Mouse (Mus musculus) retina, postnatal 7 days (tissue): ENCODE results near the gene Mkln1.

ENCODE experiments used
- DNase-seq: peaks from one replicate; pipeline ENCODE4 v3.0.0-alpha.2; 2012; ENCODE audit warnings: low read depth, low spot score

The Mkln1 gene

DNA sequence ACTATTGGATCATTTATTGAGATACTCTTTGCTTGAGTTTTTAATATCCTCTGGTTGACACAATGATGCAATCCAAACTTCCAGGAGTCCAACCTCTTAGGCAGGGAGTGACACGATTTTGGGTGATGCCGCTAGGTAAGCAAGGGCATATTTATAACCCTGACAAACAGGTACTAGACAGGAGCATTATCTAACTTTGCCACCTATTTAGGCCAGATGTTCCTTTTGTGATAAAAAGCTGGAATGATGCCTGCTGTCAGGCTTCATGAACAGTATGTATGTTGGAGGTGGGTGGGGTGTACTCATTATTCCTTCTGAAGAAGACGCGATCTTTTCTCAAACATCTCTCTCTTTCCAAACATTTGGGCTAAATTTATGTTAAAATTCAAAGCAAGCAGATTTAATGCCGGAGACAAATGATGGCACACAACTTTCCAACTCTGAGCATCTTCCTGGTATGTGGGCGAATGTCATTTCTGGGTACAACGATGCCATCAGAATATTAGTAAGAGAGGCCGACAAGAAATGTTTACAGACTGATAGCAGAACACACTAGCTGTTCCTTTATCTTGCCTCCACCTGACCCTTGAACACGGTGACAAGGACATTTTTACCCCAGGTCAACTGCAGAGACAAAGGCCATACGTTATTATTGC, 632 bp upstream of the Mkln1 start:
- no peak for DNase-seq

DNA sequence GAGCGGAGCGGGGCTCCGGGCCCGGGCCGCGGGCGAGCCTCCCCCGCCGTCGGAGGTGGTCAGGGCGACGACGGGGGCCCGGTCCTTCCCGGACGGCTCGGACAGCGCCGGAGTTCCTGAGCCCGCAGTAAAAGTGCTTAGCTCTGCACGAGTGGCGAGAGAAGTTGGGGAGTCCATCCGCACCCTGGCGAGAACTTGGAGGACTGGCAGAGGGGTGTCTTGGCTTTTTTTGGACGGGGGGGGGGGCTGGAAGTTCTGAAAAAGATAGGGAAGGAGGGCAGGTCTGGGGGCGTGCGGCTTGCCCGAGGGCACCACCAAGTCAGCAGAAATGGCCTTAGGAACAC, 643 bp downstream of the Mkln1 start:
- no peak for DNase-seq

DNA sequence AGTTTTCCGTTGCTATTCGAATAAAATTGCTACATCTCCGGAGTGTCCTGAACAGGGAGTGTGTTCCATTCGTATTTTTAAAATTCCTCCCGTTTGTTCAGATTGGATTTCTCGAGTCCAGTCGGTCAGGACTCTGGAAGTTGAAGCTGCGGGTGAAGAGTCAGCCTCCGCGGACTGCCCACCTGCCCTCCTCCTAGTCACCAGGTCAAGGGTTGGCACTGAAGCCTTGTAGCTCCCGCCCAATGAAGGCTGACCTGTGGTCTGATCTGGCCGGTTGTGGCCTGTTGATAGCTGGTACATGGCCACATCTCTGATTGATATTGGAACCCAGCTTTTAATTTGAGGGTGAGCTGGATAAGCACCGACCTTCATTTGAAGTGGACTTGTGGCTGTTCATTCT, 1.0 kb downstream of the Mkln1 start:
- DNase-seq = no peak

- DNase-seq = no peak
Measured at GRCm38 (mm10) chr6:31411017-31411416, 12.5 kb downstream of the Mkln1 start.

DNA sequence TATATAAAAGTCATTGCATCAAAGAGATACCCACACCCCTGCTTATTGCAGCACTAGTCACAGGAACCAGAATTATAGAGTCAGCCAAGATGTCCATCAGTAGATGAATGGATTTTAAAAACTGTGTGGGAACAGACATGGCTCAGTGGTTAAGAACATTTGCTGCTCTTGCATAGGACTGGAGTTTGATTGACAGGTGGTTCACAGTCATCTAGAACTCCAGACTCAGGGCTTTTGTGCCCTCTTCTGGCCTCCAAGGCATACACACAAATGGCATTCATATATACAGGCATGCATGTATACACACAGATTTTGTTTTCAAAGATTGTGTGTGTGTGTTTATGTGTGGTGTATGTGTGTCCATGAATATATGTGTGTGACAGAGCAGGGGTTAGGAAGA, 14.0 kb downstream of the Mkln1 start:
- no peak for DNase-seq

DNA sequence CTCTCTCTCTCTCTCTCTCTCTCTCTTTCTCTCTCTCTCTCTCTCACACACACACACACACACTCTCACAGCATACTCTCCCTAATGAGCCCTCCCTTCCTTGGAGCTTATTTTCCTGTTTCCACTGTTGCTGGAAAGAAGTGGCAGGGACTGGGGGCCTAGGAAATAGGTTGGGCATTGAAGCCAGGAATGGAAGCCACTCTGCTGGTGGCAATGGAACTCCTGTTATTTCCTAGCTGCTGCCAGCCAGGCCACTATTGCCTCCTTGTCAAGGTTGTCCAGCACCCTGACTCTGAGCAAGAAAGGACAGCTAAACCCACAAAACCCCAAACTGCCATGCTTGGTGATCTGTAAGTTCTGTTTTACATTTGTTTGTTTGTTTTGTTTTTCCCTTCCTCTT, 15.0 kb downstream of the Mkln1 start:
- DNase-seq = no peak

DNA sequence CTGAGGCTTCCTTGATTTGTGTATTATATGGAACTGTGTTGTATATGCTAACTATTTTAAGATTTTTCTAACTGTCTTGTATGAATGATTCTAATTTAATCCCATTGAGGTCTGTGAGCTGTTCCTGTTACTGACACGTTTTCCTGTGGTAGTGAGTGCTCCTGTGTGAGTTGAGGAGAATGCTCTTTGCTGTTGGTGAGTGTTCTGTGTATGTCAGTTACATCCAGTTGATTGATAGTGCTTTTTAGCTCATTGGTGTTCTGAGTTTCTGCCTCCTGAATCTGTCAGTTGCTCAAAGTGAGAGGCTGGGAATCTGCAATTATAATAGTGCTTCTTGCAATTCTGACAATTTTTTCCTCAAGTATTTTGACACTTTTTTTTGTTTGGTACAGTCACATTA, 15.8 kb downstream of the Mkln1 start:
- no peak for DNase-seq

GRCm38 (mm10) chr6:31425428-31425827, 26.9 kb downstream of the Mkln1 start:
- DNase-seq = no peak

DNA sequence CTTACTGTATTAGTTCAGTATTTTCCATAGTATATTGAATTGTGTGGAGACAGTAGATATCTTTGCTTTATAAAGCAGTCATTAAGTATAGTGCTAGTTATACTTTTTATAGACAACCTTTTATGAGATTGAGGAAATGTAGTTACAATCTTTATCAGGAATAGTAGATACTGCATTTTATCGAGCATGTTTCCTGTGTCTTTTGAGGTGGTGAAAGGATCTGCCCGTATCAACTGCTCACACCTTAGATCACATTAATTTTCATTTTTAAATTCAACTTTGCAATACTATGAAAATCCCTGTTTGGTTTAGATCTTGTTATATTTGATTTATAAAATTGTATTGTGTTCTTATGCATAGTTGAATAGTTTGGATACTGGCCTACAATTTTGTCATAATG, 38.7 kb downstream of the Mkln1 start:
- no peak for DNase-seq

- no peak for DNase-seq
Measured at GRCm38 (mm10) chr6:31445258-31445657, 46.7 kb downstream of the Mkln1 start.

DNA sequence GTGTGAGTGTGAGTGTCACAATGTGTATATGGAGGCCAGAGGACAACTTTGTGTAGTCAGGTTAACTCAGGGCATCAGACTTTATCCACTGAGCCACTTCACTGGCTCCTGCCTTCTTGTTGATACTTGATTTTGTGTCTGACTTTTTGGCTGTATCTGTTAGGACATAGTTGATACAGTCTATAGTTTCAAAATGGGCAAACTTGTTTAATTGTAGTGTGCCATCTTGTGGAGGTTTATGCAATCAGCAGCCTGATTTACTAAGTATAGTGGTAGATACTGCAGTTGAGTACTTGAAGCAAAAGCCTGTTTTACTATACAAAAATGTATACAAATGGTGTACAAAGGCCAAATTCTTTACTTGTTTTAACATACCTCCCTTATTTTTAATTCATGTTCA, 55.2 kb downstream of the Mkln1 start:
- DNase-seq = peak; percentile 31

DNA sequence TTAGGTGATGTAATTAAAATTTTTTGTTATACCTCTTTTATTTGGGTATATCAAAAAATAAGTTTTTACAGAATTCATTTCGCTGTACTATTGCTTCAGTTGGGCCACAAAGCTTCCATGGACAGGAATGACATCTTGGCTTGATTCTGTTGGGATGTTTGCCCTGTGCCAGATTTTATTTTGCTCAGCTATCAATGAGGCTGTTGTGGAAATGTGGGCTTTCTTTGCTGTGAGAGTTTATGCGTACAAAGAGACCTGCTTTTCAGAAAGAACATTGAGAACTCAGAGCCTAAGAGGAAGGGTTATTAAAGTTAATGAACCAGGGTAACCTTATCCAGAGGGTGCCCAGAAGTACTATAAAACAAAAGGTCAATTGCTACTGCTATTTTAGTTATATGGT, 56.8 kb downstream of the Mkln1 start:
- no peak for DNase-seq

DNA sequence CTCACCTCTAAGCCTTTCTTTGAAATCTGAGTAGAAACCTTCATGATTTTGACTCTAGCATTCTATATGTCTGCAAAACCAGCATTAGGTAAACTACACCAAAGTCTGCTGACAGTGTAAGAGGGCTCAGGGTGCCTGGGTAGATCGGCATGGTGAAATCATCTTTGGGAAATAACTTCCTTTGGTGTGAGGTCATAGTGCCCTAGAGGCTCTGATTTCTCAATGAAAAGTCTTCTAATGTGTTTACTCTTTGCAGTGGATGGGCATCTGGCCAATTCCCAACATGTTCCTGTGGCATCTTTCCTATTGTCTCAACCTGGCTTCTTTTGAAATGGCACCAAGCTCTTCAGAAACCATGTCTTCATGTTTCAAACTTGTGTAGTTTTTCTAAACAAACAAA, 58.5 kb downstream of the Mkln1 start:
- no peak for DNase-seq

GRCm38 (mm10) chr6:31469431-31469830, 70.9 kb downstream of the Mkln1 start:
- DNase-seq = no peak

GRCm38 (mm10) chr6:31478221-31478620, 79.7 kb downstream of the Mkln1 start:
- no peak for DNase-seq

DNA sequence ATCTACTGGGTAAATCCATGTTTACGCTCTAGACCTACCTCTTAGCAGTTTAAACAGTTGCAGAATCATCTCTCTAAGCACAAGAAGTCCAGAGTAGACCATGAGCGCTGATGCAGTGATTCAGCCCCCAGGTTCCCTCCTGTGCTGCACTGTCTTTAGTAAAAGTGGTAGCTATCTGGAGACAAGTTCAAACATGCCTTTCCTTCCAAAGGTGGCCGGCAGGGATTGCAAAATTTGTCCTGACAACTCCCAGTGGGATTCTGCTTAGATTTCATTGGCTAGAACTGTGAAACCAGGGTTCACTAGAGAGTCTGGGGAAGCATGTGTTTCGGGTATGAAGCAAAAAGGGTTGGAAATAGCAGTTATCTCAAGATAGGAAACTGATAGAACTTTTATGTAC, 81.5 kb downstream of the Mkln1 start:
- DNase-seq = no peak

DNA sequence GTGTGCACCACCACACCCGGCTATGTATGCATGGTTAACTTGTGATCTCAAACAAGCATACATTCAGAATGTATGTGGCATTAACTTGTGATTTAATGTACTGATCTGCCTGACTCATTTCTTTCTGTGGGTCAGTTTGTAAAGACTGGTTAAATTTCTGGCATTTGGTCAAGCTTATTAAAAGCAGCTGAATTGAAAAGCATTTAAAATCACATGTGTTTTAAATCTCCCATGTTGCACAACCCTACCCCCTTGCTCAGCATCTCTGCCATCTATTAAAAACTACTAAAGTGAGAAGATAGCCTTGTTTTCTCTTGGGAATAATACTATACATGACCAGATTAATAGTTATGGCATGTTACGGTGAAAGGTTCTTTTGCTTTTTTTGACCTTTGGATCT, 88.1 kb downstream of the Mkln1 start:
- no peak for DNase-seq

DNA sequence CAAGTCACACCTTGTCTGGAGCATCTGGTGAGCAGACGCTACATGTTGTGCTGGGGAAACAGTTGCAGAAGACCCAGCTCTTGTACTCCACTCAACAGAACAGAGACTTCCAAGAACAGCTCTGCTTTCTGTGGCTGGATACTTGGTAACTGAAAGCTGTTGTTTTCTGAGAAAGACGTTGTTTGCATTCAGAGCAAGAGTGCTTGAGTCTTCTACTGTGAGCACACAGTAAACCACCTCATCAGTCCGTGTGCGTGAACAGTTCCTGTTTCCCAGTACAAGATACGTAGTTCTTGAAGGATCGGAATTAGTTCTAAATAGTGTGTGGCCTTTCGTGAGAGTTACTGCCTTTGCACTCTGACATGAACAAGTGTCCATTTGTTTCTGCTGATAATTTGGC, 91.4 kb downstream of the Mkln1 start:
- DNase-seq = no peak

DNA sequence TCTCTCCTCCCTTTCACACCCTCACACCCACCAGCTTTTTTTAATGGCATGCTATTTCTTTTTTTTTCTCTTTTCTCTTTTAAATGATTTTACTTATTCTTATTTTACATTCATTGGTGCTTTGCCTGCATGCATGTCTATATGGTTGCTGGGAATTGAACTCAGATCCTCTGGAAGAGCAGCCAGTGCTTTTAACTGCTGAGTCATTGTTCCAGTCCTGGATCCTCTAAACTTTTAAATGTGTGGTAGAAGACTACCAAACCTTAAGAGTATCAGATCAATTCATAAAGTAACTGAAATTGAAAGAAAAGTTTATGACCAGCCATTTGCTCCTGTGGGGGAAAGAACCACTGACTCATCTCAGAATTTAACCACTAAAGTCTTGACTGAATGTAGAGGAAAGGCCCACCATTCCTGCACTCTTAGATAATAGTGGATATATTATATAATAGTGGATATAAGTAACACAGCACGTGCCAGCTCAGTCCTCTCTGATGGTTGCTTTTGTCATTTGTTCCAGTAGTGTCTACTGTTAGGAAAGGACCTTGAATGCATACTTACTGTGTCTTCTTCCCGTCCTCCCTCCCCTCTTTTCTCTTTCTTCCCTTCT, 96.7 kb downstream of the Mkln1 start:
- no peak for DNase-seq

GRCm38 (mm10) chr6:31496227-31496626, 97.7 kb downstream of the Mkln1 start:
- no peak for DNase-seq

- no peak for DNase-seq
Measured at GRCm38 (mm10) chr6:31499836-31500235, 101.3 kb downstream of the Mkln1 start.

GRCm38 (mm10) chr6:31500260-31500659, 101.7 kb downstream of the Mkln1 start:
- DNase-seq = no peak

GRCm38 (mm10) chr6:31500691-31501090, 102.2 kb downstream of the Mkln1 start:
- no peak for DNase-seq

DNA sequence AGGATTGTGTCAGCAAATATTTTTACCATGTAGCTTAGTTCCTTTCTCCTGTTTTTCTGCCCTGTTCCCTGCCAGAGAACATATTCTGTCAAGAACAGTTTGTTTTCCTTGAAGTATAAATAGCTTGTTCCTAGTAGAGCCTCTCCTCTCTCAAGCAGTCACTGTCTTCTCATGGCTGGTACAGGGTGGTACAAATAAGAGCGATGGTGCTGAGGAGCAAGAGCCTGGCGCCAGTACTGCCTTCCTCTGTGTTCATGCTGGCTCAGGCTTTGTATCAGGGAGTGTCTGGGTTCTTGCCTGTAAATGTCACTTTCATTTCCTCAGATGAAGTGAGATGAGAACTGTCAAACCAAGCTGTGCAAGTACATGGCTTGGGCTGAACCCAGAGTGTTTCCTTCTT, 104.1 kb downstream of the Mkln1 start:
- no peak for DNase-seq
